Mouse (Mus musculus): ENCODE data around the gene Atp12a.

Gene Atp12a

DNA sequence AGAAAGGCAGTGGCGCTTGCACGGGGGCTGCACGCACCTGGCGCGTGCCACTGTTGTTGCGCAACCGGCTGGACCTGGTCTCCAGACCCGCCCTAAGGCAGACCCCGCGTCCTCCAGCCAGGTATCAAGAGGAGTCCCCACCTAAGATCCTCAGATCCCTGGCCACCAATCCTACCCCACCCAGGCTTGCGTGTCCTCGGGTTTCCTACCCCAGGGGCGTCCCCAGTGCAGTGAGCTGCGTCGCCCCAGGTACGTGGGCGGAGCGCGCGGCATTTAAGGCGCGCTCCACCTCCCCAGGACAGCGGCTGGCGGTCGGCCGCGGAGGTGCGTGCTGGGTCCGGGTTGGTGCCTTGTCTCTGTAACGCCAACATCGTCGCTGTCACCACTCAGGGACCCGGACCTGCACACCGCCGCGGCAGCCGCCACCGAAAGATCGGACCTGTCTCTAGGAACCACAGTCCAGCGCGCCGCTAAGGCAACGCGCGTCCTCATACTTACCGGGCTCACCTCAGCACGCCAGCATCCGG, at the start of gene Atp12a:
Atp12a (plus strand) TSS at position 358 of the 527 bp plus-strand sequence.
- no peak for DNase-seq (ENCODE audit: low spot score in 2 of 2)

DNA sequence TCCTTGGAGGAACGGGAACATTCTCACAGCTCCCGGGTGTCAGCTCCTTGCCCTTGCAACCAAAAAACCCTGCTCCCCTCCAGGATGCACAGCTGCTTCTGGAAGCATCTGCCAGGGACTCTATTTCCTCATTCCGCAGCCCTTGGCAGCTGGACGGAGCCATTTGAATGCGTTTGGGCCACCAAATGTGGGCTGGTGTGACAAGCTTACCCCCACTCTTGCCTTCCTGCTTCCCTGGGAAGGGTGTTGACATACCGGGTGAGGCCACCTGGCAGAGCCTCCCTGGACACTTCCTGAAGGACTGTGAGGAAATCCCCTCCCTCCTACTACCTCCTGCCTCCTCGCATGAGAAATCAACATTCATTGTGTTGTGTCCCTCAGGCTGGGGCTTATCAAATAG, 49.3 kb upstream of the Atp12a start:
- no peak for DNase-seq (ENCODE audit: low spot score in 2 of 2)

DNA sequence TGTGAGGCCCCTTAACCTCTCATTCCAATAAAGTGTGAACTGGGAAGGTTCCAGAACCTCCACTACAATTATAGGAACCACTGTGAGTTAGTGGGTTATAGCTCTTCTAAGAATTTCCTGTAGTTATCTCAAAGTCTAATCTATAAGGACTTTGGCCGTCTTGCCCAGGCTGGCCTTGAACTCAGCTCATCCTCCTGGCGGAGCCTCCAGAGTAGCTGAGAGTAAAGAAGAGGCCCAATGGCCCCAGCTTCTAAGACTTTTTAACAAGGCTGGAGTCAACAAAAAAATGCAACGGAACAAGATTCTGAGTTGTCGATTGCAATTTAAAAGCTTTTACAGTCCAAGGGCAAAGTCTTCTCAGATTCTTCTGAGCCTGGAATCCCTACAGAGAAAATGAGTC, 48.5 kb upstream of the Atp12a start:
- DNase-seq (ENCODE audit: low spot score in 2 of 2), result no peak

DNA sequence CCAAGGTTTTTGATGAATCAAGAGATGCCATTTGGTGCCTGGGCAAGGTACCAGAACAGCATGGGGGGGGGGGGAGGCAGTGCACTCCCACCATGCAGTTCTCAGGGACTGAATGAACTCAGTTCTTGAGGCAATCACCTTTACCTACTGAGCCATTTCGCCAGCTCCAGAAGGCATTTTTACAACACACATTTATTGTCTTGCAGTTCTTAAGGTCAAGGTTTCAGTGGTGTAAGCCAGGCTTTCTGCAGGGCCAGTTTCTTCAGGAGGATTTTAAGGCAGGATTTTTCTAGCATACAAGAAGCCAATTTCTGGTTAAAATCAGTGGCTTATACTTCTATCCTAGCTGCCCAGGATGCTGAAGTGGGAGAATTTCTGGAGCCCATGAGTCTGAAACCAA, 41.9 kb upstream of the Atp12a start:
- DNase-seq (ENCODE audit: low spot score in 2 of 2), result no peak

DNA sequence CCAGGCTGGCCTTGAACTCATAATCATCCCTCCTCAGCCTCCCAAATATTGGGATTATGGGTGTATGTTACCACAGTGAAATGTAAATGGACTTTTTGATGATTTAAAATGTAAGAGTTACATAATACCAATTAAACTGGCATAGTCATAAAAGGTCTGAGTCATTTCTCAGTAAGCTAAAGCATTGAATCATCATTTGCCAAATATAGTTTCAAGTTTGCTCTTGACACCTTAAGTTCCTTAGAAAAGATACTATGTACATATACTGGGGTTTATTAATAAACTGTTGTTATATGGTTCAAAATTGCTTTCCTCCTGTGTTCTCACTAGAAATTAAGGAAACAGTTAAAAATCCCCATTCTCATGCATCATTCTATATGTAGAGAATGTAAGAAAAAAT, 39.8 kb upstream of the Atp12a start:
- no peak for DNase-seq (ENCODE audit: low spot score in 2 of 2)

DNA sequence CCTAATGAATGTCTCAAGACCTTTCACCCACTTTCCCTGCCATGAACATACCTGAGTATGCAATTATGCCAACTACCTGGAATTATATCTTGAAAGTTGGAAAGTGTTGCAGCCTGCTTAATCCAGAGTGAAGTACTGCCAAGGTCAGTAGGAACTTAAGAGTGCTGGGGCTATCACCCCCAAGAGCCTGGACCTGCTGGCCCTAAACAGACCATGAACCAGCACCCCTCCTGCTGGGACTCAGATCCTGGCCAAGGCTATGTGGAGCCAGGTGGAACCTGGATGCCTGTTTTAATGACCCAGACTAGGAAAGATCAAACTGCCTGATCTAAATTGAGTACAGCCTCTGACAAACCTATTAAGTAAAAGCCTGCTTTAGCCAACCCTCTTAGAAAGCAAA, 31.2 kb upstream of the Atp12a start:
- no peak for DNase-seq (ENCODE audit: low spot score in 2 of 2)

DNA sequence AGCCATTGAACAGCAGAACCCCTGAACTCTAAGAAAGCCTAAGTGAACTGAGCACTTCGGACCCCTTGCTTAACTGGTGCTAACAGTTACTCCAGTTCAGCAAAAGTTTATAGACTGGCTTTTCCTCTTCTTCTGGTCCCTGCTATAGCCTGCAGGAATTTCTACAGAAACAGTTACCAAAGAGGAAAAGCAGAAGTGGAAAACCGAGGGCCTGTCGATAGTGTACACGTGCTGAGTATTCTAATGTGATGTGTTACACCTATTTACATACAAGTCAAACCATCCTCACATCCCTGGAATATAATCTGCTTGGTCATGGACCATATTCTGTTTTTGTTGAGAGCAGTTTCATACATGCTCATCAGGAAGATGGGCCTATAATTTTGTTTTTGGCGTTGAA, 30.4 kb upstream of the Atp12a start:
- DNase-seq (ENCODE audit: low spot score in 2 of 2), result no peak

DNA sequence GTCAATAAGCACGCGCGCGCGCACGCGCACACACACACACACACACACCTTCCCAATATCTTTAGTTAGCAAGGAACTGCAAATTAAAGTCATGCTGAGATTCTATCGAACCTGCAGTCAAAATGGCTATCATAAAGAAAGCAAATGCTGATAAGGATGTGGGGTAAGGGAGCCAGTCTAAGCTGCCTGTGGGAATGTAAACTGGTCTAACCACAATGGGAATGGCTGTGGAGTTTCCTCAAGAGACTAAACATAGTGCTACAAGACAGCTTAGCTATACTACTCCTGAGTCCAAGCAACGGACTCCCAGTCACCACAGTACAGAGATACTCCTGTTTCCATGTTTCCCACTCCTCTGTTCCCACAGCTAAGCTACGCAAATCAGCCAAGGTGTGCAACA, 28.8 kb upstream of the Atp12a start:
- DNase-seq (ENCODE audit: low spot score in 2 of 2), result no peak

DNA sequence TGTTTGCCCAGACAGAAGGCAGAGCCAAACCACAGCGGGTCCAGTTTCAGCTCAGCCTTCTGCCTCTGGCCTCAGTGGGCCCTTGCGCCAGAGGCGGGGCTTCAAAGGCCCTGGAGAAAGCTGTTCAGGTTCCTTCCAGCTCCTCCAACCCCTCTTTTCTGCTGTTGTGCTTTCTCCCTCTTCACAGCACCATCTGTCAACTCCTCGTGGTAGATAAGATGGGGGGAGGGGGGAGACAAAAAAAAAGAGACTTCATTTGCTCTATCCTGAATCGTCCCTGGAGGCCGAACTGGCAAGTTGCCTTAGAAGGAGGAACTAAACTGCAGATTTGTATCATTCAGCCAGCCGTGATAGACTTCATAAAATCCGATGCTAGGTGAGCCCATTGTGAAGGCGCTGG, 27.8 kb upstream of the Atp12a start:
- no peak for DNase-seq (ENCODE audit: low spot score in 2 of 2)

DNA sequence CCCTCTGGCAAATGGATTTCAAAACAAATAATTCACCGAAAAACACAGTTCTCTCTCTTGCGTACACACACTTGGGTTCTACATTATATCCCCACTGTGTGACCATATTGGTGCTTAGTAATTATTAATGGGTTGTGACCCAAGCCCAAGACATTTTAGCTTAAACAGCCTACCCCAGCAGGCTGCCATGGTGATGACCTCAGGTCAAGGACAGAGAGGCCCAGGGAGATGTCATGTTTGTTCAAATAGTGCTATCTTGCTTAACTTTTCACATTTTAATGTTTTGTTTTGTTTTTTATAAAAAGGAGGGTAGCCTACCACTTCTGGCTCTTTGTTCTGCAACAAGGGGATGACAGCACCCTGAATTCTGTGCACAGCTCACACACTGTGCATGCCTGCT, 27.2 kb upstream of the Atp12a start:
- no peak for DNase-seq (ENCODE audit: low spot score in 2 of 2)

DNA sequence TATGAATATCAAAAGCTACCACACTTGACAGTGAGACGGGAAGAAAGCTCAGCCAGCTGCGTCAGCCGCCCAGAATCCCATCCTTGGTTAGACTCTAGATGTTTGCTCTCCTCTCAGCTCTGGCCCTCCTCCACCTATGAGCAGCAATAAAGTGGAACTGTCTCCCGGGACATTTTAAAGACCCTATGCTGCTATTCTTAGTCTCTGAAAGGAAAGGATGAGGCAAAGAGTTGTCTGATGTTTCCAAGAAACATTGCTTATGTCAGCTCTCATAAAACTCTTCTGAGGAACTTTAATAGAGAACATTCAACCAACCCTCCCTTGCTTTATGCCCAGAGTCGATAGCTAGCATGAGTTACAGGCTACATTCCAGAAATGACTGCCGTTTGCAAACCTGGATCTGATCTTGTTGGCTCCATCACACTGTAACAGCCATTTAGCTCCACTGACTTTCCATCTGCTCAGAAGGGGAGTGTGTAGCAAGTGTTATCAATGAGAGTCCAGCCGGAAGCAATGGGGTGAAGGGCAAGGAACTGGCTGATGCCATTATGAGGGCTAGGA, 25.9 kb upstream of the Atp12a start:
- DNase-seq (ENCODE audit: low spot score in 2 of 2), result no peak

DNA sequence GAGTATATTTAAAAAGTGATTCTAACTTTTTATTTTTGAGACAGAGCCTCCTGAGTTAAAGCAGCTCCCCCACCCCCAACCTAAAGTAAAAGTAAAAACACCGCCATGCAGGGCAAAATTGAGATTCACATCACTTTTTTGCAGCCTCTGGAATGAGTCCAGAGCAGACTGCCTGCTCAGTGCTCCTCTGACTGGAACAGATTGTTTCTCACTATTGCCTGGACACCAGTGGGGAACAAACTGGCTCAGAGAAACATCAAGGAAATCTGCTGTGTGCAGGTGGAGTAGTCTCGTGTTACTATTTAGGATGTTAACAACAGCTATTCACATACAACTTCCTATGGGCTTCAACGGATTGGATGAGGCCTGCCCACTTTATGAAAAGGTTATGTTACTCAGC, 16.2 kb upstream of the Atp12a start:
- peak in 1 of 2 experiments; percentile 10 for DNase-seq (ENCODE audit: low spot score in 2 of 2)

DNA sequence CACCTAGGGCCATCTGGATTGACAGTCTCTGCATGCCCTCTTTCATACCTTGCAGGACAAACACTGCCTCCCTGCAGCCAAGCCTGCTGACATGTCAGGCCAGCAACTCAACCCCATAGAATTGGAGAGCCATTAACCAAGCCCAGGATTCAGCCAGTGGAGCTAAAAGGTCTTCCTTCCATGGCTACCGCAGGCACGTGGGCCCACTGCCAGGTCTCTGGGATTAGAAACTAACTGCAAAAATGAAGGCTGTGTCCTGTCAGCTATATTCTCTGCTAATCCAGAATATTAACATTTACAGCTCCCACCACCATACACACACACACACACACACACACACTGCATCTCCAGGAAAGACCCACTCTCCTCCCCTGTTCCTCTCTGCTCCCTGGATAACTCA, 15.3 kb upstream of the Atp12a start:
- no peak for DNase-seq (ENCODE audit: low spot score in 2 of 2)

DNA sequence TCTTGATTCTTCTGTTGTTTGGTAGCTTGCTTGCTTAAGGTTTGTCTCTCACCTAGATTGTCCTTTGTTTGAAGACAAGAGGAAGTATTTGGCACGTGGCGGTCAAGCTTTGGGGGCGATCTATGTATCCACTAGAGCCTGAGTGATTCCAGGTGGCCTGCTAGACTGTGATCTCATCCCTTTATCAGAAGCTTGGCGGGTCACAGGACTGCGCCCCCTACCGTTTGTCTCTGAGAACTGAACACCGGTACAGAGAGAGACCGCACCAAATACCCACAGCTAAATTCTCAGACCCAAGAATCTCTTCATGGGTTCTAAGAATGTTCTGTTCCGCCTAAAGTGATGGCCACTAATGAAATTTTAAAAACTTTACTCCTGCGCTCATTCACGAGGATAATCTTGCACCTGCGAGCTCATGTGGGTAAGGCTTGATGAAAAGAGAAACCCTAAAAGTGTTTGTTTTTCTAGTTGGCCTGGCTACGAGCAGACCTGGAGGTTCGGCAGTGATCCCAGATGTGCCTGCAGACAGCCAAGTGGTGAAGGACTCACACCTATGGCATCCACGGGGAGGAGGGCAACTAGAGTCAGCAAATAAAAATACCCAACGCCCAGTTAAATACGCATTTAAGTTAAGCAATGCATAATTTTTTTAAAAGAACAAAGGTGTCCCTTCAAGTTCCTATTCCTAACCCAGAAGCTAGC, 12.8 kb upstream of the Atp12a start:
- DNase-seq (ENCODE audit: low spot score in 2 of 2), result no peak

DNA sequence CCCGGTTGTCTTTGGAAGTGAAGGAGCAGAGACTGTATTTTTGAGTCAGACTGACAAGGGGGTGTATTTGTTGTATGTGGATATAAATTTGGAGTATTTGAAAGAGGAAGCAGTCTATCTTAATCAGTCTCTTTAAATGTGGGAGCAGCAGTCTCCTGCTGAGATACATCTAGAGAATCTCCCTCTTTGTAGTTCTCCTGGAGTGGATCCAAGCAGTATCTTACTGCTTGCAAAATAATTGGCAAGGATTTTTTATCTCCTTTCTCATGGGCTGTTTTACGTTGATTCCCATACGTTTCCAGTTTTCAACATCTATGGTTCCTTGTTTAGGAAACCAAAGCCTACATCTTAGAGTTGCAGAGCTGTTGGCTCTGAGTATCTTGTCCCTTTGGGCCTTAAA, 10.1 kb upstream of the Atp12a start:
- DNase-seq (ENCODE audit: low spot score in 2 of 2), result no peak

DNA sequence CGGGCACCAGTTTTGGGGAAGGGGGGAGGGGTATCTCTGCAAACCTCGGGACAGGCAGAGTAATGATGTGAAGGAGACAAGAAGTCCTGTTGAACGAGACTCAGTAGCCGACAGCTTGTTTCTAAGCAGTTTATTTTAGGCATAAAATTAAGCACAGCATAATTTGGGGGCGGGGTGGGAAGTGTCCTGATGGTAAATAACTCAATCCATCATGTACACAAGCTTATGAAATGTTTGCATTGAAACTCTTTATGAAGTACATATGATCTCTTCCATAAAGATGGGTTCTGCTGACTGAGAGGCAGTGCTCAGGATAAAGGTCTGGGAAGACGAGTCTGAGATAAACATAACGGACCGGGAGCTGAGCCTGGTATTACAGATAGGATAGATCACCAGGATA, 9.5 kb upstream of the Atp12a start:
- DNase-seq (ENCODE audit: low spot score in 2 of 2), result no peak

DNA sequence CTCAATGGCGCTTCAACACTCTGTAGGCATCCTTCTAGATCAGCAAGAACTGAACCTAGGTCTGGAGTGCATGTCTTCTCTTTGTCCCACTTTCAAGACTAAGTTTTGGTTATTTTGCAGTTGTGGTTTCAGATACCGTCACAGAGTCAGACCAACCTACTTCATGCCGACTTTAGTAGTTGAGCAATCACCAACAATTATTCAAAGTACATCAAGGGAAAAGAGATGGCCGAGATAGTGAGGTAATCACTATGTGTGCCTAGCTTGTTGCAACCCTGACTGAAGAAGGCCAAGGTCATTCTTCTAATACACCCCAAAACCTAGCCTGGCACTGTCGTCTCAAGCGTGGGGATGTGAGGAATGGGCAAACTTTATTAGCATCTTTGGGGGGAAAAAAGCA, 8.7 kb upstream of the Atp12a start:
- DNase-seq (ENCODE audit: low spot score in 2 of 2), result no peak

DNA sequence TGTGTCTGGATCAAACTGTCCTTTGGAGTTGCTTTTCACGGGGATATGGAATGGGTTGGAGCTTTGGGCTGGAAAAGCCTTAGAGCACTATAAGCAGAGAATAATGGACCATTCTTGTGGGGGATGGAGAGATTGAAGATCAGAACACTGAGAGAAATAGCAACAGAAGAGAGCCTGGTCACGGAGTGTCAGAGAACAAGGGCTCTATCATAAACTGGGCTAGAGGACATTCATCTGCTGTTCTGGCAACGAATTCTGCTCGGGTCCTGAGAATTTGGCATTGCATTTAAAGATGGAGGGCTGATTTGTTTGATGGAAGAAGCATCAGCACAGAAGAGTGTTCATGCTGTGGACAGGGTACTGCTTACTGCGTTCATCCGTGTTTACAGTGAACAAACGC, 6.4 kb upstream of the Atp12a start:
- no peak for DNase-seq (ENCODE audit: low spot score in 2 of 2)

DNA sequence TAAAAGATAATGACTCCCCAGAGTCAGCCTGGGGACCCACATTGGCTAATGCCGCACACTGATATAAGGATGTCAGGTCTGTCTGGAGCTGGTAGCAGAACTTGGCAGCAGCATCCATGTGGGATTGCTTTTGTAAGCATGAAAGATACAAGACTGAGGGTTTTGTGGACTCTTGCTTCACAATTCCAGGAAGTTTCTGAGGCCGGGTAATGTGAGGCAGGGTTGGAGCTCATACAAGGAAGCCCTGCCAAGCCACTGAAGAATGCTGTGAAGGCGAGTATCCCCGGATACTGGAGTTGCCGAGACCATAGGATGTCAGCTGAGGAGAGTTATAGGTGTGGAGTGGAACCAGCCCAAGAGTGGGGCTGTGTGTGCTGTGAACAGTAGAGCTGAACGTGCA, 5.7 kb upstream of the Atp12a start:
- DNase-seq (ENCODE audit: low spot score in 2 of 2), result no peak

DNA sequence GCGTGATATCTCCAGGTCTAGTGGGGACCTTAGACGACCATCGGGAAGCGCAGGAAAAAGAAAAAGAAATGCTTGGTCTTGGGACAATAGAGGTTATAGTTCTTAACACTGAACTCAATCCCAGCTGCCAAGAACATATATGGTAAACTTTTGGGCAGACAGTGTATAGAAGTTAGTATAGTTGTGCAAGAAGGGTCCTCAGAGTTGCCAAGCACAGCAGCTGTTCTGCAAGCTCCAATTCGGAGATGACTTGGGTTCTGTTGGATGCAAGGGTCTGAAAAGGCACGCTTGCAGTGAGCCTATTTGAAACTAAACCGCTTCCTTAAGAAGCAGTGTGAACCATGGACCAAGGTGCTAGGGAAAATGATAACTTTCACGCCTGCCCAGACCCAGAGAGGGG, 424 bp downstream of the Atp12a start:
- no peak for DNase-seq (ENCODE audit: low spot score in 2 of 2)

DNA sequence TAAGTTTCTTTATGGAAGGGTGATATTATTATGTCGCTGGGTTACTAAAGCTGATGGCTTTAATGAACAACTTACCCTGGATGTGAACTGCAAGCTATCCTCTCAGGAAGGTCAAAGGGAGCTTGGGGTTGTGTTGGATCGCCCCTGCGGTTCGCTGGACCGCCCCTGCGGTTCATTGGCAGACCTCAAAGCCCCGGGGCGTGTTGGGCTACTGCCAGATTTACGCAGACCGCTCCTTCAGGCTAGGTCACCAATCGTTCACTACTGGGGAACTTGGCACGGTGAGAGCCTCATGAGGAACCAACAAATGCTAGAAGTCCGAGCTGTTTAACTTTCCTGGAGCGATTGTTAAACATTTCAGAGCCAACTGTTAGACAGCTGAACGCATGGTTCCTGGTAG, 1.8 kb downstream of the Atp12a start:
- no peak for DNase-seq (ENCODE audit: low spot score in 2 of 2)

DNA sequence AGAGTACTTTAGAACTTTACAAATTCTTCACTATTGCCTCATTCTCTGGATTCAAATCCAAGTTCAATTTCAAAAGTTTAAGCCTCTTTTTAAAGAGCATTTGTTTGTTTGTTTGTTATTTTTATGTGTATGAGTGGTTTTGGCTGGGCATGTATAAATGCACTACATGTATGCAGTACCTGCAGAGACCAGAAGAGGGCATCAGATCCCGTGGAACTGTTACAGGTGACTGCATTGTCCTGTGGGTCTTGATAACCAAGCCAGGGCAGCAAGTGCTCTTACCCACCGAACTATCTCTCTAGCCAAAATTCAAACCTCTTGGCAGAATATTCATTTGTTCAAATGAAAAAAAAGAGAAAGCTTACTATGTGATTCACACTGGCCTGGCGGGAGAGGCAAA, 4.0 kb downstream of the Atp12a start:
- DNase-seq (ENCODE audit: low spot score in 2 of 2), result no peak

DNA sequence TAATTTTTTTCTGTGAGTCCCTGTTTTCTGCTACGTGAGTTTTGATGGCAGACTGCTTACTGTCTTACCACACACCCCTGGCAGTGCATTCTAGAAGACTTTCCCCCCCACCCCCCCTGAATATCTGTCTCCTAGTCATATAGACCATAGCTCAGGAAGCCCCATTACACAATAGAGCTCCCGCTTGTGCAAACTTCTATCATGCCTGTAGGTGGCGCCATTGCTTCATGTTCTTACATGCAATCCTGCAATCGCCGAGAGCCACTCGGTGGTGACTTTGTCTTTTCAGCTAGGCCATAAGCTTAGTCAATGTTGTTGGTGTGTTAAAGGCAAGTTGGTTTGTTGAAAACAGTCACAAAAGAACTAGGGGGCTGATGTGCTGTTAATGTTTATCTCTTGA, 10.9 kb downstream of the Atp12a start:
- peak; percentile 62 to 70 for DNase-seq (ENCODE audit: low spot score in 2 of 2)

DNA sequence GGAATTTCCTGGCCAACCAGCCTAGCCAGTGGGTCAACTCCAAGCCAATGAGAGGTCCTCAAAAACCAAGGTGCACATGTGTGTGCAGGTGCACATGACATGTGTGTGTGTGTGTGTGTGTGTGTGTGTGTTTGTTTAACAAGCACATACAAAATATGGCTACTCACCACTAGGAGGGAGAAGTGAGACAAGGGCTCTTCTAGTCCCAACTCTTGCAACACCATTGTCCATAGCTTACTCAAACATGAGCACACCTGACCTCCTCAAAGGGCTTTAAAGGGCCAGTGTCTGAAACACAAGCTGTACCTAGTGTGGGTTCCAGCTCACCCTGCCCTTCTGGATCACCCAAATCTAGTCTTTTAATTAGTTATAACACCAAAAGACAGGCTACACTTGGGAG, 12.9 kb downstream of the Atp12a start:
- DNase-seq (ENCODE audit: low spot score in 2 of 2), result no peak
